Mouse (Mus musculus) frontal cortex, adult (tissue): Measurements from ENCODE around the gene Eef1akmt3.

Experiments
- ATAC-seq: cut with Nextera tagmentation; 2 replicates; pipeline ENCODE4 v1.9.2; 2017; ENCODE audit warnings: mild to moderate bottlenecking, moderate library complexity, mixed read lengths; ENCODE audit not compliant: low TSS enrichment

Gene Eef1akmt3

GRCm38 (mm10) chr10:126997340-126998113 is 43.8 kb downstream of the Eef1akmt3 start:
- no peak for ATAC-seq

GRCm38 (mm10) chr10:126993621-126994020 is 47.7 kb downstream of the Eef1akmt3 start:
- no peak for ATAC-seq

- ATAC-seq = no peak
Observed at GRCm38 (mm10) chr10:126991676-126992075, 49.6 kb downstream of the Eef1akmt3 start.

DNA sequence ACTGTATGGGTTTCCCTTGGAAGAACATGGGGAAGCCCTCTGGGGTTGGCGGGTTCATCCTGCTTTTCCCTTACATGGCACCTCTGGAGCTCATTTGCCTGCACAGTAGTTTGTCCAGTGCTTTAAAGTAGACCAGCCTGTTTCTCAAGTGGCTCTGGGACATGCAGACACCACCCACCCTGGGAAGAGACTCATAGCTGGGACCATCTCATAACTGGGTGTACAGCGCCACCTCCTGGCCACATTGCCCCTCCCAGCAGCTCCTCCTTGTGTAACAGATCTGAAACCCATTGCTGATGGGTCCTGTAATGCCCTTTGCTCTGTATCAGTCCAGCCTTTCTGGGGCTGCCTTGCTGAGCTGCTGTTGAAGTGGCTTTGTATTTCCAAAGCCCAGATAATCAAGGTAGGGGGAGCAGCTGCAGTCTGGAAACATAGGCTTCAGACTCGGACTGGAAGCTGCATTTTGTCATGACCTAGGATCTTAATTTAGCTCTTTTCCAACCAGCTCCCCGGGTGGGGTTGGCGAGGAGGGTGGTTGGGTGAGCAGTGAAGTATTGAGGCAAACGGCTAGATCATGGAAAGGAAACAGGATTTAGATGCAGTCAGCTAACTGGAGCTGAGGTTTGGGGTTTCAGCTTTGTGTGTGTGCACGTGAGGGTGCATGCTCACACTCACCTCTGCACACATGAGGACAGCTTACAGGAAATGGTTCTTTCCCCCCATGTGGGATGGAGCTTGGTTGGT is 50.8 kb downstream of the Eef1akmt3 start:
- peak; percentile 71 for ATAC-seq

- no peak for ATAC-seq
Observed at GRCm38 (mm10) chr10:126988513-126989165, 52.7 kb downstream of the Eef1akmt3 start.

DNA sequence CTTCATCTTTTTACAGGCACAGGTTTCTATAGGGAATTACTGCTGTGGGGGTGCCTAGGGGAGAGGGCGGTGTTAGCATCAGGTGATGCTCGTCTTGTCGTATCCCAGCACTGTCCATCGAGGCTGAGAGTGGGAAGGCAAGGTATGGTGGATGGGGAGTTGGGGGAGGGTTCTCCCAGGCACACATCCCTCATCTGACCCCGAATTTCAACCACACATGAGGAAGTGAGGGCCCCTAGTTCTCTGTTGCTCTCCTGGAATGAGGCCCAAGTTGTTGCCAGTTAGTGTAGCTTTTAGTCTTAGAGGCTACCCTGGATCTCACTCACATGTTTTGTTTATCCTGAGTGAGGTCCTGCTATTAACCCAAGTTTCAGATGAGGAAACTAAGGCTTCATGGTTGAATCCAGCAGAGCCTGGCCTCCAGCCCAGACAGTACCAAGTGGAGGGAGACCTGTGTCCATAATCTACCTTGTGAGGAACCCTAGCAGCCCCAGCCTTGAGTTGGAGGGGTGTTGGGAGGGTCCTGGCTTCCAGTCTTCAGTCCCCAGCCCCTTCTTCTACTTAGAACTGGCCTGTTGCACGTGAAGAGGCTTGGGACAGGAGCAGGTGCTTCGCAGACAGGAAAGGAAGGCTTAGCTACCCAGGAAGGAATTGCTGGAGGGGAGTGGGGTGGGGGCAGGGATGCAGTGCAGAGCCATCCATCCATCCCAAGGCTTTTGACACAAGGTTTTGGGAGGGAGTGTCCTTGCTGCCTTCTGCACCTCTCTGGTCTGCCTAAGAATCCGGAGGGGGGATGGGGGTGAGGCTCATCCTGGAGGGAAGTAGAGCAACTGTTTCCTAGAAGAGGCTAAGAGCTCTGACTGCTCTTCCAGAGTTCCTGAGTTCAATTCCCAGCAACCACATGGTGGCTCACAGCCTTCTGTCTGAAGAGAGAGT is 53.9 kb downstream of the Eef1akmt3 start:
- ATAC-seq = no peak

DNA sequence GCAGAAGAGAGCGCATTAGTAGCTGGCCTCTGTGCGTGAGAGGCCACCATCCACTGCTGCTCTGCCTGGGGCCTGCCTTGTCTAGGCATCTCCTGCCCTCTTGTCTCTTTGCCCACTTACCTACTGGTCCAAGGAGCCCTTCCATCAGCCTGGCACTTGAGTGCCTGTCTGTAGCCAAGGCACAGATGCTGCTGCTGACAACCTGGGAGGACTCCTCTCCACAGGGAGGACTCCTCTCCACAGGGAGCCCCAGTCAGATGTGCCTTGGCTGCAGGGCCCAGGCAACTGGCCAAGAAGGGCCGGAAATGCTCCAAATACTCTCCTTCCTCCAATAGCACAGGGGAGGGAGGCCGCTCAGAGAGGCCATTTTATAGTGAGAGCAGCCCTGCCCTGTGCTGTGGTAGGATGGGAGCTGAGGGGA is 54.8 kb downstream of the Eef1akmt3 start:
- ATAC-seq = peak; percentile 13

GRCm38 (mm10) chr10:126985579-126985978 is 55.7 kb downstream of the Eef1akmt3 start:
- ATAC-seq = no peak

DNA sequence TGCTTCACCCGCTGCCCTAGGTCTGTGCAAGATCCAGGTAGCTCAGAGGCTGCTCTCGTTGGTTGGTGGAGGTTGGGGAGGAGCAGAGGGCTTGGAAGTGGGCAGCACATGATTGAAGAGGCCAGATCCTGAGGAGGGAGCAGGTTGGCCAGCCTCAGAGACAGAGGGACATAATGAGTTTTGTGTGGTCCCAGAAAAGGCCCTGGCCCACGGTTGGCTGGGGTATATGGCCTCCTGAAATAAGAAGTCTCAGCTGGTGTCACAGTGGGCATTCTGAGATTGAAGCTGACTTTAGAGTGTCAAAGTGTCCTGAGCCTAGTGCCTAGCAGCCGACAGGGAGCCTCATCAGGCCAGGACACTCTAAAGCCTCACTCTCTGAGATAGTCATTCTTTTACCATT is 56.2 kb downstream of the Eef1akmt3 start:
- ATAC-seq = no peak

- ATAC-seq = no peak
Observed at GRCm38 (mm10) chr10:126984189-126985004, 56.9 kb downstream of the Eef1akmt3 start.

DNA sequence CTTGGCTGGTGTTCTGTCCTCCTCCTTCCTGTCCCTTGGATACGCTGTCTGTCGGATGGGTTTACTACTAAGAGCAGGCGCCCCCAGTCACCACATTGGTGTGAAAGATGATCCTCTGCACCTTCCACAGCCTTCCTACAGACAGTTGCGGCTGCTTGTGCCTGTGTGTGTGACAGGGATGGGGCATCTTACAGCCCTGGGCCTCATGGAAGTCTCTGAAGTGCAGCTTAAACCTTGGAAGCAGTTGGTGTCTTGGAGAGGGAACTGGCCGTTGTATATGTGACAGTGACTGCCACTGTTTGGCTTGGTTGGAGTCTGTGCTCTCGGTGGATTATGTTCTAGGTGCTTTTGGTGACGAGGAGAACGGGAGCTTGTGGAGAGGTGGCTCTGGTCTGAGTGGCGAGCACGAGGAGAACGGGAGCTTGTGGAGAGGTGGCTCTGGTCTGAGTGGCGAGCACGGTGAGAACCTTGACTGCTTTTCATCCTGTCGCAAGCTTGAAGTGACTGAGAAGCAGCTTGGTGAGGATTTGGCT is 58.1 kb downstream of the Eef1akmt3 start:
- ATAC-seq = no peak

DNA sequence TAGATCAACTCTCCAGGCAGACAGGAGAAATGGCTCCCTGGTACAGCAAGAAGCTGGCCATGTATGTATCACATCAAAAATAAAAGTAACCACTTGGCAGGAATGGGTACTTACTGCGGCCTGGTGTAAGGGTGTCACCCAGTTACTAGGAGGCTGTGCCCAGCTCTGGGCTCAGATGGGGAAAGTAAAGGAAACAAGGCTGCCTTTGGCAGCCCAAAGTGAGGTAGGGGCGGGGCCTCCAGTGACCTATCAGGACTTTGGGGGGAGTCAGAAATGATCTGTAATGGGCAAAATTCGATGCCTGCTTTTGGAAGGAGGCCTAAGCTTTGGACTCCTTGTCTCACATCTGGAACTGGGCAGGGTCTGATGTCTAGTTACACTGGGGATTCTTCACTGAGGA is 59.6 kb downstream of the Eef1akmt3 start:
- ATAC-seq = no peak
